Mouse (Mus musculus) MEL (cell line): Measurements from ENCODE around the gene Akr1b7. TPM values are rescaled to one million over a fixed set of nuclear protein-coding genes. Genes with fewer than 3 reads are reported as not detected.

Experiments
- DNase-seq: peaks from one replicate; pipeline ENCODE4 v3.0.0; 2011; ENCODE audit warnings: low read depth, low spot score
- H3K27ac ChIP-seq: 2 replicates; pipeline ENCODE4 v1.5.1; 2012; ENCODE audit warnings: low read depth, mild to moderate bottlenecking, control low read depth, low read length, moderate library complexity; ENCODE audit not compliant: control insufficient read depth
- H3K27me3 ChIP-seq, 2 experiments: fragments of 150-350 bp in 1 of 2; sonication (generic) in 1 of 2; 2 replicates each; pipeline ENCODE4 v1.6.1; 2012; ENCODE audit warnings: low read length in 2 of 2, mild to moderate bottlenecking in 2 of 2, improper control_type of control experiment in 1 of 2, moderate library complexity in 1 of 2; ENCODE audit not compliant: insufficient read depth in 2 of 2, control insufficient read depth in 1 of 2
- H3K36me3 ChIP-seq, 2 experiments: 2 replicates each; pipeline ENCODE4 v1.6.1; 2012 to 2014; ENCODE audit warnings: low read length in 2 of 2, improper control_type of control experiment in 1 of 2, inconsistent platforms in 1 of 2, mild to moderate bottlenecking in 1 of 2; ENCODE audit not compliant: insufficient read depth in 2 of 2, control insufficient read depth in 1 of 2
- H3K4me1 ChIP-seq, 2 experiments: fragments of 150-350 bp in 1 of 2; sonication (generic) in 1 of 2; 2 replicates each; pipeline ENCODE4 v1.6.1; 2012; ENCODE audit warnings: low read length in 2 of 2, improper control_type of control experiment in 1 of 2, mild to moderate bottlenecking in 1 of 2; ENCODE audit not compliant: insufficient read depth in 2 of 2, control insufficient read depth in 1 of 2
- H3K4me3 ChIP-seq, 2 experiments: fragments of 150-350 bp in 1 of 2; sonication (generic) in 1 of 2; 2 replicates each; pipeline ENCODE4 v1.5.1; 2012; ENCODE audit warnings: low read depth in 2 of 2, low read length in 2 of 2, mild to moderate bottlenecking in 2 of 2, moderate library complexity in 2 of 2, control low read depth in 1 of 2, improper control_type of control experiment in 1 of 2; ENCODE audit not compliant: control insufficient read depth in 1 of 2, insufficient read depth in 1 of 2
- H3K79me2 ChIP-seq: 2 replicates; pipeline ENCODE4 v1.6.1; 2012; ENCODE audit warnings: mild to moderate bottlenecking, low read length, moderate library complexity; ENCODE audit not compliant: control insufficient read depth, poor library complexity, insufficient read depth
- H3K9ac ChIP-seq: 2 replicates; pipeline ENCODE4 v1.6.1; 2012; ENCODE audit warnings: low read depth, mild to moderate bottlenecking, control low read depth, low read length, moderate library complexity; ENCODE audit not compliant: control insufficient read depth, poor library complexity, severe bottlenecking
- H3K9me3 ChIP-seq: fragments of 150-350 bp; sonication (generic); replicated peaks from 2 replicates; pipeline ENCODE4 v1.6.1; 2012; ENCODE audit warnings: mild to moderate bottlenecking, low read length, improper control_type of control experiment, moderate library complexity; ENCODE audit not compliant: insufficient read depth
- BHLHE40 ChIP-seq: IDR thresholded peaks from 2 replicates; pipeline ENCODE4 v1.6.1; 2012; ENCODE audit warnings: low read depth, mild to moderate bottlenecking, inconsistent platforms, low read length, improper control_type of control experiment, borderline replicate concordance
- CTCF ChIP-seq, 3 experiments: IDR thresholded peaks in 2 of 3; conservative IDR thresholded peaks in 1 of 3; 2 replicates each; pipeline ENCODE4 v1.5.1; 2011 to 2012; ENCODE audit warnings: low read length in 3 of 3, low read depth in 2 of 3, mild to moderate bottlenecking in 2 of 3, improper control_type of control experiment in 1 of 3, inconsistent platforms in 1 of 3, mixed read lengths in 1 of 3, moderate library complexity in 1 of 3; ENCODE audit not compliant: control insufficient read depth in 1 of 3, insufficient read depth in 1 of 3, poor library complexity in 1 of 3, severe bottlenecking in 1 of 3
- E2F4 ChIP-seq: IDR thresholded peaks from 2 replicates; pipeline ENCODE4 v1.6.1; 2011; ENCODE audit warnings: low read depth, low read length, improper control_type of control experiment, borderline replicate concordance
- ELF1 ChIP-seq: IDR thresholded peaks from 2 replicates; pipeline ENCODE4 v1.6.1; 2014; ENCODE audit warnings: low read depth, mild to moderate bottlenecking, inconsistent platforms, low read length, improper control_type of control experiment, moderate library complexity
- EP300 ChIP-seq, 2 experiments: IDR thresholded peaks; 2 replicates each; pipeline ENCODE4 v1.6.1; 2011; ENCODE audit warnings: improper control_type of control experiment in 2 of 2, low read length in 2 of 2, low read depth in 1 of 2, mild to moderate bottlenecking in 1 of 2
- ETS1 ChIP-seq: IDR thresholded peaks from 2 replicates; pipeline ENCODE4 v1.6.1; 2012; ENCODE audit warnings: low read depth, mild to moderate bottlenecking, inconsistent platforms, low read length, improper control_type of control experiment, moderate library complexity
- GABPA ChIP-seq: IDR thresholded peaks from 2 replicates; pipeline ENCODE4 v1.6.1; 2012; ENCODE audit warnings: low read depth, mild to moderate bottlenecking, inconsistent platforms, low read length, improper control_type of control experiment, moderate library complexity
- GATA1 ChIP-seq: IDR thresholded peaks from 2 replicates; pipeline ENCODE4 v1.6.1; 2011; ENCODE audit warnings: low read depth, low read length, improper control_type of control experiment
- HCFC1 ChIP-seq: IDR thresholded peaks from 2 replicates; pipeline ENCODE4 v1.6.1; 2012; ENCODE audit warnings: low read depth, mild to moderate bottlenecking, inconsistent platforms, low read length, improper control_type of control experiment, moderate library complexity
- JUND ChIP-seq: IDR thresholded peaks from 2 replicates; pipeline ENCODE4 v1.6.1; 2011; ENCODE audit warnings: low read depth, mild to moderate bottlenecking, improper control_type of control experiment, low read length
- KAT2A ChIP-seq: conservative IDR thresholded peaks from 2 replicates; pipeline ENCODE4 v1.6.1; 2012; ENCODE audit warnings: low read depth, low read length, improper control_type of control experiment, inconsistent platforms
- MAFK ChIP-seq: IDR thresholded peaks from 2 replicates; pipeline ENCODE4 v1.6.1; 2011; ENCODE audit warnings: low read depth, mild to moderate bottlenecking, low read length, improper control_type of control experiment, borderline replicate concordance
- MAX ChIP-seq: IDR thresholded peaks from 2 replicates; pipeline ENCODE4 v1.6.1; 2011; ENCODE audit warnings: low read length, improper control_type of control experiment
- MAZ ChIP-seq: IDR thresholded peaks from 2 replicates; pipeline ENCODE4 v1.6.1; 2012; ENCODE audit warnings: low read depth, mild to moderate bottlenecking, inconsistent platforms, low read length, improper control_type of control experiment
- MEF2A ChIP-seq: IDR thresholded peaks from 2 replicates; pipeline ENCODE4 v1.6.1; 2014; ENCODE audit warnings: low read depth, mild to moderate bottlenecking, inconsistent platforms, low read length, improper control_type of control experiment; ENCODE audit not compliant: poor library complexity, insufficient replicate concordance, severe bottlenecking; ENCODE audit errors: extremely low read depth
- MXI1 ChIP-seq: IDR thresholded peaks from 2 replicates; pipeline ENCODE4 v1.6.1; 2011; ENCODE audit warnings: mild to moderate bottlenecking, low read depth, low read length, improper control_type of control experiment
- NELFE ChIP-seq: IDR thresholded peaks from 2 replicates; pipeline ENCODE4 v1.6.1; 2011; ENCODE audit warnings: low read depth, low read length, improper control_type of control experiment
- NRF1 ChIP-seq: IDR thresholded peaks from 2 replicates; pipeline ENCODE4 v1.6.1; 2014; ENCODE audit warnings: low read depth, mild to moderate bottlenecking, inconsistent platforms, low read length, improper control_type of control experiment, moderate library complexity; ENCODE audit not compliant: poor library complexity, insufficient read depth, severe bottlenecking
- POLR2AphosphoS2 ChIP-seq: IDR thresholded peaks from 2 replicates; pipeline ENCODE4 v1.6.1; 2011; ENCODE audit warnings: low read length, improper control_type of control experiment
- POLR2AphosphoS5 ChIP-seq: IDR thresholded peaks from 2 replicates; pipeline ENCODE4 v1.6.1; 2012; ENCODE audit warnings: low read depth, borderline replicate concordance, mild to moderate bottlenecking, inconsistent platforms, low read length, moderate library complexity, mixed read lengths
- RAD21 ChIP-seq: IDR thresholded peaks from 2 replicates; pipeline ENCODE4 v1.6.1; 2011; ENCODE audit warnings: mild to moderate bottlenecking, low read depth, low read length, improper control_type of control experiment
- SIN3A ChIP-seq: IDR thresholded peaks from 2 replicates; pipeline ENCODE4 v1.6.1; 2012; ENCODE audit warnings: low read length, improper control_type of control experiment, inconsistent platforms
- SMC3 ChIP-seq: IDR thresholded peaks from 2 replicates; pipeline ENCODE4 v1.6.1; 2011; ENCODE audit warnings: low read depth, low read length, improper control_type of control experiment
- TAL1 ChIP-seq: IDR thresholded peaks from 2 replicates; pipeline ENCODE4 v1.6.1; 2012; ENCODE audit warnings: mild to moderate bottlenecking, inconsistent platforms, low read length, moderate library complexity, mixed read lengths
- TCF12 ChIP-seq: IDR thresholded peaks from 2 replicates; pipeline ENCODE4 v1.6.1; 2014; ENCODE audit warnings: low read depth, mild to moderate bottlenecking, inconsistent platforms, low read length, improper control_type of control experiment, moderate library complexity
- ZC3H11A ChIP-seq: IDR thresholded peaks from 2 replicates; pipeline ENCODE4 v1.6.1; 2012; ENCODE audit warnings: low read depth, mild to moderate bottlenecking, inconsistent platforms, low read length, improper control_type of control experiment
- ZKSCAN1 ChIP-seq: IDR thresholded peaks from 2 replicates; pipeline ENCODE4 v1.6.1; 2012; ENCODE audit warnings: low read depth, mild to moderate bottlenecking, inconsistent platforms, low read length, improper control_type of control experiment, moderate library complexity
- ZMIZ1 ChIP-seq: IDR thresholded peaks from 2 replicates; pipeline ENCODE4 v1.6.1; 2012; ENCODE audit warnings: low read depth, mild to moderate bottlenecking, inconsistent platforms, low read length, improper control_type of control experiment, moderate library complexity
- polyA plus RNA-seq, 2 experiments: library from polyadenylated mRNA; stranded (reverse) in 1 of 2; unstranded in 1 of 2; fragments of >175 nt in 1 of 2; fragments of >200 nt in 1 of 2; gene quantifications; 2 replicates each; pipeline versions ENCODE4 v1.2.1 to v1.2.4; 2012; ENCODE audit warnings: low replicate concordance in 2 of 2, low read depth in 1 of 2; ENCODE audit not compliant: insufficient read length in 2 of 2, insufficient read depth in 1 of 2, missing spikeins in 1 of 2
- total RNA-seq: library from RNA; depleted of rRNA; stranded (reverse); fragments of 300-350 nt; gene quantifications from 2 replicates; pipeline ENCODE4 v1.2.3, GENCODE M21; 2012

The Akr1b7 gene
- total and polyA plus RNA-seq, 3 experiments = not detected

- DNase-seq = peak; percentile 81
- Histone ChIP-seq H3K4me3 (no peak overlapping the region), H3K9me3 (no peaks in the 10 kb centered on the region), H3K79me2 (no peaks in the 10 kb centered on the region), H3K27me3 (peaks cover 6 to 24% of the 10 kb centered on the region in 2 experiments), H3K27ac (no peak overlapping the region)
- TF ChIP-seq ZC3H11A = peak; percentile 53
- no peak for TF ChIP-seq MAFK
- no peak for TF ChIP-seq NELFE
- no peak for TF ChIP-seq MAX
- peak; percentile 88 for TF ChIP-seq RAD21
- TF ChIP-seq ELF1 = no peak
- TF ChIP-seq ZMIZ1 = no peak
- 0 out of 2 replicates have a peak, but pooled peaks have one; percentile 11 for TF ChIP-seq BHLHE40
- TF ChIP-seq SIN3A = no peak
- TF ChIP-seq EP300 (IDR thresholded peaks at IDR 0.05; ENCODE audit: low read depth in 1 of 2, low read length in 2 of 2) = no peak
- TF ChIP-seq SMC3 = peak; percentile 75
- TF ChIP-seq ZKSCAN1 = no peak
- no peak for TF ChIP-seq POLR2AphosphoS5
- no peak for TF ChIP-seq GABPA
- TF ChIP-seq HCFC1 = no peak
- TF ChIP-seq NRF1 = no peak
- no peak for TF ChIP-seq TCF12
- TF ChIP-seq TAL1 = no peak
- TF ChIP-seq GATA1 = peak; percentile 18; the same call in 1 of the 2 replicates
- TF ChIP-seq ETS1 = no peak
- TF ChIP-seq CTCF (IDR thresholded peaks at IDR 0.05 in 2 of 3, conservative IDR thresholded peaks at IDR 0.05 in 1 of 3; ENCODE audit: control insufficient read depth in 1 of 3, insufficient read depth in 1 of 3, low read depth in 2 of 3, low read length in 3 of 3, poor library complexity in 1 of 3, severe bottlenecking in 1 of 3) = peak; percentile 72 to 86 (median 74)
- TF ChIP-seq KAT2A = no peak
- TF ChIP-seq JUND = no peak
- TF ChIP-seq MAZ = no peak
- TF ChIP-seq POLR2AphosphoS2 = no peak
- no peak for TF ChIP-seq MXI1
- TF ChIP-seq MEF2A = no peak
- TF ChIP-seq E2F4 = no peak
- TF ChIP-seq, all 39 proteins: peak for 6
- H3K36me3 ChIP-seq = no peaks in the 10 kb centered on the region
- H3K9ac ChIP-seq = no peak overlapping the region
- no peaks in the 10 kb centered on the region for H3K4me1 ChIP-seq
Measured at GRCm38 (mm10) chr6:34447961-34448360, 35.8 kb downstream of the Akr1b7 start.
